Mouse (Mus musculus) frontal cortex, adult 2 months (tissue): Measurements from ENCODE around the gene Lig4. TPM values are rescaled to one million over a fixed set of nuclear protein-coding genes. Genes with fewer than 3 reads are reported as not detected.

ENCODE experiments used
- DNase-seq, 2 experiments: peaks; one replicate each; pipeline ENCODE4 v3.0.0; 2022; ENCODE audit warnings: low spot score in 1 of 2; ENCODE audit errors: extremely low spot score in 1 of 2
- polyA plus RNA-seq: library from polyadenylated mRNA; depleted of rRNA; stranded (reverse); fragments of >200 nt; gene quantifications from 2 replicates; pipeline ENCODE4 v1.2.3, GENCODE M21; 2012; rRNA removed

The Lig4 gene
- 5.1 and 5.7 TPM in 2 replicates for polyA plus RNA-seq

DNA sequence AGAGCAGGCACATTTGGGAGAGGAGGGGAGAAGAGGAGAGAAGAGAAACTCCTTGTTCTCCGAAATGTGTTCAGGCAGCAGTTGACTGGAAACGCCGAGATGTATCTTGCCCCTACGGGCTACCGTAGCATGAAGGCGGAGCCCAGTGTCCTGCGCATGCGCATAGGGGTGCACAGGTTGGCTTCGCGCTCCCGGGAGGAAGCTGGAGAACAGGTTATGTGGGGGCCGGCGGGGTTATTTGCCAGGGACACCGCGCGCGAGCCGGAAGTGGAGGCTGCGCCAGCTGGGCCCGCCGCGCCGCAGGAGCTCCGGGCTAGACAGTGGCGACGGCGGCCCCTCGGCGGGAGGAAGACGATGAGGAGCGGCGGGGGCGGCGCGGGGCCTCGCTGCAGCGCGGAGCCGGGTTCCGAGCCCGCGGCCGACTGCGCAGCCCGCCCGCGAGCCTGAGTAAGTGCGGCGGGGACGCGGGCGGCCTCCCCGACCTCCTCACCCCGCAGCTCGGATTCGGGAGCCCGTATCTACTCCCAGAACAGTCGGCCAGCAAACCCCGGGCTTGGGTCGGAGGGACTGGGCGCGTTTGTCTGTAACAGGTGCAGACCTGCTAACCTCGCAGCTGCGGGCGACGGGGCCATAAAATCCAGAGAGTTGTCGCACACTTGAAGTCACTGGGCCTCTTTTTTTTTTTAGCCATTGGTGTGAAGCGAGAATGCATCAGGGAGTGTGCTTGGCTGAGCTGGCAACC is at the start of gene Lig4, which contains the start of gene Abhd13:
TSS of gene Lig4 (minus strand) at position 114 of the 742 bp plus-strand sequence.
TSS of gene Abhd13 (plus strand) at position 135 of the 742 bp plus-strand sequence.
- peak; percentile 94 to 100 for DNase-seq

DNA sequence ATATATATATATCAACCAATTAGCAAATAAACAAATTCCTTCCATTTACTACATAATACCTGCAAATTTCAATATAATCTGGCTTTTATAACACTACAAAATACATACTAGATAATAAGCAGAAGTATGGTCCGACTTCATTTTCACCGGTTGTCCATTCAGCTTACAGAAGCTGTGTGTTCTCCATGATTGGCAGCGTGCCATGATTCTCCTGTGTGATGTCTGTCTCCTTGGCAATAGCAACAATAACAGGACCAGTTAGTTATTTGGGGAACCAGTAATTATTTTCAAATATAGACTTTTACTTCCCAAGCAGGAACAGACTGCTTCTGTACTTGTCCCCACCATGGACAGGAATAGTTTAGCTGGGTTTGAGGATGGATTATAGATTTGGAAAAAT is 39.7 kb upstream of the Lig4 start:
- DNase-seq = peak in 1 of 2 experiments; percentile 27

- DNase-seq = peak in 1 of 2 experiments; percentile 28
Measured at GRCm38 (mm10) chr8:10016252-10016651, 38.8 kb upstream of the Lig4 start.

DNA sequence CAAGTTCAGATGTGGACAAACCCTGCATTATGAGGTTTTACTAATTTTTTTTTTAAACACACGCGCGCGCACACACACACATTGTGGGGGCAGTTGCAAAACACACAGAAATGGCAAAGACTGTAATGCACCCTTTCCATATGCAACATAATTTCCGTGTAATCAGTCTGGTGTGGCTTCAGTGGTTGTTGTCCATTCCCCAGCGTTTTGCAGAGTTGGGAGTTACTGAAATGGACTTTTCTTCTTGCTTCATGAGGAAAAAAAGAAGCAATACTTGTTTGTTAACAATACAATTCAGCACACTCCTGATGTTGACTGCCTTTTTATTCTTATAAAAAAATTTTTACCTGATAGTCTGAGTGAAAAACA is 30.2 kb upstream of the Lig4 start:
- no peak for DNase-seq

- peak in 1 of 2 experiments; percentile 59 for DNase-seq
Measured at GRCm38 (mm10) chr8:10006986-10007659, 29.6 kb upstream of the Lig4 start.

DNA sequence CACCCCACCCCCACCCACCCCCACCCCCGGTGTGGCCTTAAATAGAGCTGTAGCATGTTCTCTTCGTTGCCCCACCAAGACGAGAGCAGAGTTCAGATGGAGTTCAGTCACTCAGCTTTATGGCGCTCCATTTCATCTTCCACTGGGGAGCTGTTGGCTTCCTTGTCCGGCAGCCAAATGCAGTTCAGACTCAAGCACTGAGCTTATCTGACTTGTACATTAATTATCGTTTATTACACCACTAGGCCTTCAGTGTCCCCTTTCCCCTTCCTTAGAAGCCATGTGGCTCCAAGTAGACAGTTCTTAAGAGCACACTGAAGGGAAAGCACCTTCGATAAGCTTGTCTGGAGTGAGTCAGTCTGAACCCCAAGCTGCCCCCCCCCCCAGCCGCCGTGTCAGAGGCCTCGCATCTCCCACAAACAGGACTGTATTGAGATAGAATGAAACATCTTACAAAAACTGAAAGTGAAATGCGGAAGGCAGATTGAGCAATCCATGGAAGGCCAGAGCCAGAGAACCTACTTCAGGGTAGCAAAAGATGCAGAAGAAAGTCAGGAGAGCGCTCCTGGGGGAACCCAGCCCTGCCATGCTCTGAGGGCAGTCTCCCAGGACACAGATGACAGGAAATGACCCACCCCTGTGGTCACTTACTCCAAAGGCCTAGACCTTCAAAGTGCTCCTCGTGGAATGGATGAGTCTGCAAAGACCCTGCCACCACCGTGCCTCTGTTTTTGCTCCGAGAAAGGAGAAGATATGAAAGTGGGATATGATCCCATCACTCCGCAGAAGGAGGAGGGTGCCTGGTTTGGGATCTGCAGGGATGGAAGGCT is 28.9 kb upstream of the Lig4 start, which contains the start of gene Tnfsf13b:
TSS of gene Tnfsf13b (plus strand) at position 312 of the 830 bp plus-strand sequence.
- peak in 1 of 2 experiments; percentile 7 for DNase-seq

DNA sequence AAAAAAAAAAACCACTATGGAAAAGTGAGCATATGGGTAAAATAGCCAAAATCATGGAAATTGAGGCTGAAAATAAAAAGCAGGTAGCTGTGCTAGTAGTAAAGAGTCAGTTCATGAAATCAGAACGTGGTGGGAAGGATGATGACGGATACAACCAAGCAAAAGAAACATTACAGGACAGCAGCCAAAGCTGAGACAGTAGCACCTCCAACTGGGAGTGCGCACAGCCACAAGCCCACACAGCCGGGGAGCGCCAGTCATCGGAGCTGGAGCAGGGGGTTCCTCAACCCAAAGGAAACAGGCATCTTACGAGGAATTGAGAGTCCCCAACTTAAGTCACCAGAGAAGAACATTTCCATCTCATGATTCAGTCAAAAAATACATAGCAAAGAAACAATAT is 26.6 kb upstream of the Lig4 start:
- peak in 1 of 2 experiments; percentile 32 for DNase-seq

DNA sequence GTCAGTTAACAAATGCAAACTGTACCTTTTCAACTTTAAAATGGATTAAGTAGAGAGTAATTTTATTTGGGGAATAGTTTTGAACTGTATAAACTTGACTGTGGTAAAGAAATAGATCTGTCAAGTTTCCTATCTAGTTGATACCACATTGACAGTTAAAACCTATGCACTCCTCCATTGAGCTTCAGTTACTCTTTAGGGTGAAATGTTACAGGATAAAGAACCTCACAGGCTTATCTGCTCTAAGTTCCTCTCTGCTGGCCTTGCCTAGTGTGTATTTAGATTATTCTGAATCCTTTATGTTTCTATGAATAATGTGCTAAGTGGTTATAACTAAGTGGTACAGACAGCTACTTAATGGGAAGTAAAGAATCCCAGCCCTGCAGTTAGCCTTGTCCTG is 2.7 kb upstream of the Lig4 start:
- DNase-seq = no peak

DNA sequence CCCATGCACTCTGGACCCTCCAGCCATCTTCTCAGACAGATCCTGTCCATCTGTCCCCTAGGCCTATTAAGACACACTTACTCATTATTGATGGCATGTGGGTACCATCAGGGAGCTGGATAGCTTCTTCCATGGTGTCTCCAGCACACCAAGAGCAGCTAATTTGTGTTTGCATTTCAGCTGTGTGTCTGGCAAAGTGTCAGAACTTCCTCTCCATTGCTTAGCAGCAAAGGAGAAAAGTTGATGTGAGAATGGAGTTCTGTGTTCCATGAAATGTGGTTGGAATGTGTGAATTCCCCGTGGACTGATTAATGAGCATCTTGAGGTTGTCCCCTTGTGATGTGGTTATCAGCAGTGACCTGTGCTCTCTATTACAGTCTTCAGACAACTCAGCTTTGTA is 2.3 kb upstream of the Lig4 start:
- no peak for DNase-seq

DNA sequence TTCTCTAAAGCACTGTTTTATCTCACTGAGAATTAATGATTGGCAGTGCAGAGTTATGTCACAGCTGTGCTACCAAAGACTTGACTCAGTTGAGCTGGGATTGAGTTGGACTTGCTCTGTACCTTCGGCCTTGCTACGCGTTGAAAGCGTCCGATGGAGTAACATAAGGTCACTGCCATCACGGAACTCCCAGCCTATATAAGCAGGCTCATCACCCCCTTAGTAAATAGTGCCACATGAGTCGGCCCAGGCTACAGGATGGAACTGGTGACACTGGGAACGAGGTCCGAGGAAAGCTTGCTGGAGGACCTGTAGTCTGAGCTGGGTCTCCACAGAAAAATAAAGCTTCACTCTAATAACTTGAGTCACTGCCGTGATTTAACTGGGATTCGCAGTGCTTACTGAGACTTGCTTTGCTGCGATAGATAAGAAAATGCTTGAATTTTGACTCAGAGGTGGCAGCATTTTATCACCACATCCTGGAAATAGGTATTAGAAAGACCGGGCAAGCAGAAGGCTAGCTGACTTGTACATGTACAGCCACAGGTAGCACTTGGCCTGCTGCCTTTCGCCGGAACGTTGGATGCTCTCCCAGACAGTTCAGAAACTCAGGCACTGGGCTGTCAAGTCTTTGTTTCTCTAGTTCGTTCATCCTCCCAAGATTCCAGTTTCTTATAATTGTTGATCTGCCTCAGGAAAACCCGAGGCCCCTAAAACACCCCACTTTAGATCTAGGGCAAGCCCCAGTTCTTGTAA is 1.2 kb upstream of the Lig4 start:
- no peak for DNase-seq

DNA sequence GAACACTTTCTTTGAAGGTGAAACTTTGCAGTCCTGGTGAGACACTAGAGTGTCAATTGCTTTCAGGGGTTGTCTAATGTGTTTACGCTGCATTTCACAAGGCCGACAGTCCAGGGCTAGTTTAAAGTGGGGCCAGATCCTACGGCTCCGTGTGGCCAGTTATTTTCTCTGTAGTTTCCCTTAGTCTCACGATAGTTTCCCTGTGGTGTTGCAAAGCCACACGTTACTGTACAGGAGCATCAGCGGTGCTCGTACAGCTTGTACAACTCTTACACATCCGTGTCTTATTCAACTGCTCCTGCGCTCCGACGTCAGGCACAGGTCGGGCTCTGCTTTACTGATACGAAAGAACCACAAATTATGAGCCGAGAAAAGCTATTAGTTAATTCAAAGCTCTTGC is 470 bp downstream of the Lig4 start:
- DNase-seq = peak in 1 of 2 experiments; percentile 4

GRCm38 (mm10) chr8:9975898-9976611 is 1.4 kb downstream of the Lig4 start:
- peak; percentile 97 to 99 for DNase-seq

DNA sequence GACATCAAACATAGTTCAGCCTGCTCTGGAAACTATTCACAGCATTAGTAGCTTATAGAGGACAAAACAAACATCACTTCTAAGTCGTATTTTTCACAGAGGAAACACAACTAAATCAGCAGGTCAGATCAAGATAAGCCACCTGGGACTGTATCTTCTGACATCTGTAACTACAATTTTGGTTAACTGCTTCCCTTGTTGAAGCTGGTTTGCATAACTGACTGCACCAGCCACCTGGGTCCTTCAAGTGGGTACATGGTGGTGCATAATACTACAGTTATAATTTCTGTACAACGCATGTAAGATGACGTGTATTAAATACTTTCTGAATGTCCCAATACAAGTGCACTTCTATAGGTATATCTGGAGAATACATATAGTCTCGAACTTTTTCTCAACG is 2.2 kb downstream of the Lig4 start:
- no peak for DNase-seq

DNA sequence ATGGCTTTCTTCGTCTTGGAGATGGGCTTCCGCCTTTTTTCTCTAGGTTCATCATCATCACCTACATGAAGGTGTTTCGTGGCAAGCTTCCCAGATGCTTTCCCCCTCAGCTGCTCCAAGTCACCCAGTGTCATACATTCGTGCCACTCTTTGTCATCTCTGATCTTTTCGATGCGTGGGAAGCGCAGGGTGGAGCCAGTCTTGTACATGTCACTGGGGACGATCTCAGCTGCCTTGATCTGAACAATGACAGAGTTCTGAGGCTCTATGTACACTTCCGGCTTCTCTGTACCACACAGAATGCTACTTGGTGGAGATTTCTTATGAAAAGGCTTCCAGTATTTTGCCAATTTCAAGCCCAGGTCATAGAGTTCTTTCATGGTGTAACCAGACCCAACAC is 5.6 kb downstream of the Lig4 start:
- no peak for DNase-seq

DNA sequence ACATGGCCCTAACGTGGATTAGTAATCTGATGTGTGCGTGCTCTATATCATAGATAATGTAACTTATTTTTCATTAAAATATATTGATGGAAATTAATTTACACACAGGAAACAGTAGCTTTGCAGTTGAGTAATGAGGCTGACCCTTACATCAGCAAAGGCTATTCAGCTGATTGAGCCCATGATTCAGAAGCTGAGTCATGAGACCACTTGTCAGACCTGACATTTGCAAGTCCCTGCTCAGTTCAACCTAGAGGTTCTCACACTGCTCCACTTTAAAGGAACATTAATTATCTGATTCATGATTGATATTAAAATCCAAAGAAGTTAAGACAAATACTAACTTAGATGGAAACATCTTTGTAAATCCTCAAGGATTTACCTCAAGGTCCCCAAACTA is 17.6 kb downstream of the Lig4 start:
- no peak for DNase-seq

GRCm38 (mm10) chr8:9958338-9958737 is 19.1 kb downstream of the Lig4 start:
- DNase-seq = no peak

DNA sequence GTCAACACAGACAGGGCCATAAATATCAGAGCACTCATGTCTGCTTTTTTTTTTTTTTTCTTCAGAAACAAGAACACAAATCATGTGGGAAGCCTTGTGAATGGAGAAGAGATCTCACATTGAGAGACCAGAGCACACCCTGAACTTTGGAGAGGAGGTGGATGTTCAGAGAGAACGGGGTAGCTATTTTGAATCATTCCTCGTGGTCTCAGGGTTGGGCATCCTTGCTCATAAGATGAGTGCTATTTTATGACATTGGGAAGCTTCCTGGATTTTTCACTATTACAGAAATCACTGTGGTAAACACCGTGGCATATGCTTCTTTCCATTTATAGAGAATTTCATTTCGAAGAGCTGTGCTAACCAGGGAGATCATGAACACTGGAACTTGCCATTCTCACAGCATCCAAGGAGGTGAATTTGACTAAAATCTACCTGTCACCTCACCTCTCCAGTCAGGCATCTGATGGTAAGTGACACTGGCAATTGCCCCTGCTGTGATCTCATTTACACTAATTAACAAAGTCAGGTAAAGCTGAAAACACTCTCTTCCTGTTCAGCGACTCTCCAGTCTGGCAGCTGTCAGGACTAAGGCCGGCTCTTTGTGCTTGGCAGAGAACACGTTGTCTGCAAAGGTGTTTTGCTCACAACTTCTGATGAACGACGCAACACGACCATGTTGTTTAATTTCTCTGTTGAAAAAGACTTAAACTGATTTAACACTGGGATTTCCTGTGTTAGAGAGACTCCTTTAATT is 28.2 kb downstream of the Lig4 start:
- DNase-seq = peak in 1 of 2 experiments; percentile 31

DNA sequence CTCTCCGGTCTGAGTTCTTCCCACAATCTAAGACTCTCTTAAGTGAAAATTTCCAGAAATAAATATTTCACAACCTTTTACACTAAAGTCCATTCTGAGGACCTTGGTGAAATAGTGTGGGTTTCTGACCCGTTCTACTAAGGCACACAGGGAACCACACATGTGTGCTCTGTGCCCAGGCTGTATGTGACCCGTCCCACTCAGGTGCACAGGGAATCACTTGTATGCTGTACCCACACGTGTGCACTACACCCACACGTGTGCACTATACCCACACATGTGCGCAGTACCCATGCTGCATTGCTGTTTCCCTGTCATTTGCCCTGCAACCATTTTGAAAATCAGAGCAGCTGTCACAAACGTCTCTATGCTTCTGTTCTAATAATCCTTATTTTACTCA is 41.9 kb downstream of the Lig4 start:
- no peak for DNase-seq
